Mouse (Mus musculus): Measurements from ENCODE around the gene Mlana. TPM values are rescaled to one million over a fixed set of nuclear protein-coding genes. Genes with fewer than 3 reads are reported as not detected.

Gene Mlana
- 0.10 and 0.21 TPM in 2 replicates for polyA plus RNA-seq (2012; rRNA removed)

DNA sequence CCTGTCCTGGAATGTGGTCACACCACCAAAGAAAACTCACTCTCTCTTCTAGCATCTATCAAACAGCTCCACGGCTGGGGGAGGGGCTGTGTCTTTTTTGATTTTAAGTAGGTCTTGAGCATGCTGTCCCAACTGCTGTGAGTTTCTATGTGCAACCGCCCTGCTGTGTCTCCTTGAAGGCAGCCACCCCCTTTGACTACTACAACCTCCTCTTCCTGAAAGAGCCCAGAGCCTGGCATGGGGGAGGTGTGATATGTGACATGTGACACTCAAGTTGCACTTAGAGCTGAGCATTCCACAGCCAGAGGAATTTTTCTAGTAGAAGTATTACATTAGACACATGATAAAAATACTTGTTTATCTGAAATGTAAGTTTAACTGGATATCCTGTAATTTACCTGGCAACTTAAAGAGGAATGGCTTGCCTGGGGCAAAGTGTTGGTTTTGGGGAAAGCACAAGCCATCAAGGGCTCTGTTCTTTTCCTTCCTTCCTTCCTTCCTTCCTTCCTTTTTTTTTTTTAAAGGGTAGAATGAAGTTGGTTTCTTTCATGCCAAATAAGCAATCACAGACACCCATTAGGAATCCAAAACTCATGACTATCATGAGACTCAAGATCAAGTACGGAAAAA is at the start of gene Mlana:
Gene Mlana (plus strand): TSS at position 580 of the 630 bp plus-strand sequence.

Other genes starting within 250 kb of the Mlana start
- 22.4 and 27.0 TPM in 2 replicates for gene Ric1, start 175.5 kb upstream of the Mlana start, polyA plus RNA-seq (2012; rRNA removed)
- 9.2 and 10.8 TPM in 2 replicates for gene Ermp1, start 49.4 kb upstream of the Mlana start, polyA plus RNA-seq (2012; rRNA removed)
- gene 9930021J03Rik, start 108.2 kb downstream of the Mlana start, polyA plus RNA-seq (2012; rRNA removed): 26.6 and 27.8 TPM in 2 replicates
- 15.2 and 16.0 TPM in 2 replicates for gene Ranbp6, start 115.2 kb downstream of the Mlana start, polyA plus RNA-seq (2012; rRNA removed)
- 0.68 and 2.0 TPM in 2 replicates for gene Il33, start 227.3 kb downstream of the Mlana start, polyA plus RNA-seq (2012; rRNA removed)